Mouse (Mus musculus) heart, adult 2 months (tissue): Measurements from ENCODE around the gene Sncb. TPM values are rescaled to one million over a fixed set of nuclear protein-coding genes. Genes with fewer than 3 reads are reported as not detected.

Experiments
- DNase-seq, 2 experiments: peaks; one replicate each; pipeline ENCODE4 v3.0.0; 2021
- H3K27ac ChIP-seq: fragments of 200-600 bp; 2 replicates; pipeline ENCODE4 v1.8.1; 2022
- H3K27me3 ChIP-seq: fragments of 200-500 bp; 2 replicates; pipeline ENCODE4 v1.6.1; 2012; ENCODE audit warnings: mild to moderate bottlenecking, low read length, inconsistent platforms, mixed read lengths; ENCODE audit not compliant: control insufficient read depth, insufficient read depth
- H3K36me3 ChIP-seq: fragments of 200-500 bp; 2 replicates; pipeline ENCODE4 v1.6.1; 2012; ENCODE audit warnings: low read length, inconsistent platforms; ENCODE audit not compliant: control insufficient read depth, insufficient read depth
- H3K4me1 ChIP-seq: fragments of 200-500 bp; 2 replicates; pipeline ENCODE4 v1.6.1; 2011; ENCODE audit warnings: low read length; ENCODE audit not compliant: control insufficient read depth, insufficient read depth
- H3K4me3 ChIP-seq: fragments of 200-600 bp; 2 replicates; pipeline ENCODE4 v1.8.1; 2022
- H3K79me2 ChIP-seq: fragments of 200-500 bp; replicated peaks from 2 replicates; pipeline ENCODE4 v1.6.1; 2012; ENCODE audit warnings: mild to moderate bottlenecking, inconsistent platforms, low read length, moderate library complexity, mixed read lengths; ENCODE audit not compliant: control insufficient read depth, insufficient read depth
- H3K9ac ChIP-seq: fragments of 200-500 bp; 2 replicates; pipeline ENCODE4 v1.6.1; 2012; ENCODE audit warnings: low read depth, mild to moderate bottlenecking, control low read depth, inconsistent platforms, low read length, mixed read lengths
- CTCF ChIP-seq: fragments of 200-600 bp; IDR thresholded peaks from 2 replicates; pipeline ENCODE4 v1.8.1; 2022; ENCODE audit warnings: antibody characterized with exemption, mild to moderate bottlenecking, moderate library complexity
- EP300 ChIP-seq: fragments of 200-500 bp; IDR thresholded peaks from 2 replicates; pipeline ENCODE4 v1.6.1; 2011; ENCODE audit warnings: low read depth, low read length, control low read depth; ENCODE audit not compliant: insufficient read depth
- POLR2A ChIP-seq: fragments of 200-500 bp; IDR thresholded peaks from 2 replicates; pipeline ENCODE4 v1.6.1; 2011; ENCODE audit warnings: mild to moderate bottlenecking, low read depth, low read length, control low read depth; ENCODE audit not compliant: insufficient read depth
- WGBS: fragments of 180-500 bp; shearing (Covaris S2); methylation state at CpG from one replicate; pipeline ENCODE4 v1.1.7; 2018; 5-methylcytosine and 5-hydroxymethylcytosine counted together
- intact Hi-C: fragments of 180-260 bp; cut with DNase I; formaldehyde crosslinking; loops from one replicate; pipeline ENCODE4 v1.15.1; 2025
- polyA plus RNA-seq: library from polyadenylated mRNA; depleted of rRNA; stranded (reverse); fragments of >200 nt; gene quantifications from 2 replicates; pipeline ENCODE4 v1.2.3, GENCODE M21; 2012
- total RNA-seq, 2 experiments: library from RNA; stranded (reverse); gene quantifications; 2 replicates each; pipeline ENCODE4 v1.2.3; 2021

Sncb gene
- total and polyA plus RNA-seq, 3 experiments: 0.31 TPM; not detected in 2

DNA sequence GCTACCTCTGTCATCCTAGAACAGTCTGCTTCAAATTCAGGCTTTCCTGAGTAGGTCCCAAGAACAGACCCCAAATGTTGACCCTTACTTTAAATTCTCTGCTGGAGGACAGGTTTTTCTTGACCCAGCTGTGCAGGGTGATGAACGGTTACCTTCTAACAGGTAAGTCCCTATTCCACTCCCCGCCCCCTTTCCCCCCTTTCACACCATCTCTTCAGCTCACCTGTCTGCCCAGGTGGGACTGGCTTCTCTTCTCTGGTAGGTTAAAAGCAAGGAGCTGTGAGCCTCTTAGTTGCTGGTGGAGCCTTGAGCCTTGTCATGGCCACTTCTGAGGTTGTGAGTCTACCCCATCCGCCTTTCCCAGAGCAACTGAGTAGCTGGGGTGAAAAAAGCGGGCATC lies 17.3 kb upstream of the Sncb start, which contains the start of gene Eif4e1b:
Gene Eif4e1b, plus strand, starts transcription at position 301 of the 400 bp plus-strand sequence.
- H3K4me3 ChIP-seq: no peak within 1 kb of the TSS
- 77% methylated on average over 4 of the region's 4 CpGs for WGBS
- no peaks in the 10 kb centered on the region for H3K79me2 ChIP-seq
- no peak for TF ChIP-seq POLR2A
- TF ChIP-seq CTCF: no peak
- H3K36me3 ChIP-seq: no peaks in the 10 kb centered on the region
- no peak within 1 kb of the TSS for H3K9ac ChIP-seq
- no peak within 1 kb of the TSS for H3K27ac ChIP-seq
- DNase-seq: no peak
- H3K4me1 ChIP-seq: no peaks in the 10 kb centered on the region
- no peaks in the 10 kb centered on the region for H3K27me3 ChIP-seq
- intact Hi-C loops: no loop called here

DNA sequence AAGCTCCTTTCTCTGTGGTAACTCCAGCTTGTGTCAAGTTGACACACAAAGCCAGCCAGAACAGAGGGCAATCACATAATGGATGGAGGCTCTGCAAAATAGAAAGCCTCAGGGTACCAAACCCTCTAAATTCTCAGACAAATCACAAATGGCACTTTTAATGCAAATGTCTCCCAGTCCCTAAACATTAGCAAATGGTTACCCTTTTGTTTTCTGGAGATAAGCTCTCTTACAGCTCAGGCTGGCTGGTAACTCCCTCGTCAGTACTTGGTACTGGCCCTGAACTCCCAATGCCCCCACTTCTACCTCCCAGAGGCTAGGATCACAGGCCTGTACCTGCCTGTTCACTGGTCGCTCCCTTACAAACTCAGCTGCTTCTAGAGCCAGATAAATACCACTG lies 16.8 kb upstream of the Sncb start:
- no peaks in the 10 kb centered on the region for H3K4me1 ChIP-seq
- H3K27ac ChIP-seq: no peak overlapping the region
- TF ChIP-seq CTCF (no peak), EP300 (no peak), POLR2A (no peak)
- no peaks in the 10 kb centered on the region for H3K27me3 ChIP-seq
- H3K79me2 ChIP-seq: no peaks in the 10 kb centered on the region
- intact Hi-C loops: no loop called here
- H3K9ac ChIP-seq: no peak overlapping the region
- WGBS: 42% methylated on average over 2 of the region's 2 CpGs
- H3K36me3 ChIP-seq: no peaks in the 10 kb centered on the region
- no peak for DNase-seq
- H3K4me3 ChIP-seq: no peak overlapping the region

DNA sequence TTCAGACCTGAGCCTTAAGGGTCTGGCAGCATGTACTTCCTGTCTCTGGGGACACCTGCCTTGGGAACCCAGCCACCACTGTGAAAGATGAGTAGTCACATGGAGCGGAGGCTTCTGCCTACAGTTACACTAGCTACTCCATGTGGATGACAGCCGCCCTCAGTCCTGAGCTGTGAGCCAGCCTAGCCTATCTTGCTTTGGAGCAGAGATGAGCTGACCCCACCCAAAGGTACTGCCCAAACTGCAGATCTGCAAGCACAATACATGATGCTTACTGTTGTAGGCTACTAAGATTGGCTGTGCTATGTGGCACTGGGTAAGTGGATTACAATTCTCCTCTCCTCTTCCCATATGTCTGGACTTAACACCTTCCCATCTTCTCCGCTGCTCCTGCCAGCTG lies 14.7 kb upstream of the Sncb start:
- TF ChIP-seq POLR2A (no peak), EP300 (no peak), CTCF (no peak)
- 86% methylated on average over 3 of the region's 3 CpGs for WGBS
- Histone ChIP-seq H3K79me2 (no peaks in the 10 kb centered on the region), H3K27ac (no peak overlapping the region), H3K9ac (no peak overlapping the region), H3K27me3 (no peaks in the 10 kb centered on the region), H3K36me3 (no peaks in the 10 kb centered on the region), H3K4me3 (no peak overlapping the region), H3K4me1 (no peaks in the 10 kb centered on the region)
- intact Hi-C loops: no loop called here
- DNase-seq: no peak

DNA sequence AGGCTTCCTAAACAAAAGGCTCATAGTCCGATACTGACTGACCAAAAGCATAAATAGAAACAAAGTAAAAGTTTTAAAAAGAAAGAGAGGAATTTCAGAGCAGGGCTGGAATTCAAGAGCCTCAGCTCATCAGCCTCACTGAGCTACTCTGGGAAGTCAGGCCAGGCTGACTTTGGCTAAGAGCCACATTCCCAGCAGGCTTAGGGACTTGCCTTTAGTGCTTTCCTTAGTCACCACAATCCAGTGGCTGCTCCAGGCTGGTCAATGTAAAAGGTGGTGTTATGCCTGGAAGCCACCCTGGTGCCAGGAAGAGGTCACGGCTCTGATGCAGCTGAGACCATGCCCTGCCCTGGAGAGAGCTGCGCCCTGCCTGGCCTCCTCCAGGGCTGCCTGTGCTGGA lies 14.2 kb upstream of the Sncb start:
- H3K4me1 ChIP-seq: no peaks in the 10 kb centered on the region
- peak in 1 of 2 experiments; percentile 23 for DNase-seq
- intact Hi-C loops: no loop called here
- H3K9ac ChIP-seq: no peak overlapping the region
- no peak for TF ChIP-seq EP300
- no peak for TF ChIP-seq CTCF
- no peak for TF ChIP-seq POLR2A
- no peak overlapping the region for H3K27ac ChIP-seq
- H3K36me3 ChIP-seq: no peaks in the 10 kb centered on the region
- 55% methylated on average over 3 of the region's 3 CpGs for WGBS
- H3K27me3 ChIP-seq: no peaks in the 10 kb centered on the region
- H3K4me3 ChIP-seq: no peak overlapping the region
- H3K79me2 ChIP-seq: no peaks in the 10 kb centered on the region

- 81% methylated on average over 4 of the region's 4 CpGs for WGBS
These were observed 617 bp upstream of the Sncb start for GRCm38 (mm10) chr13:54767012-54767411.

DNA sequence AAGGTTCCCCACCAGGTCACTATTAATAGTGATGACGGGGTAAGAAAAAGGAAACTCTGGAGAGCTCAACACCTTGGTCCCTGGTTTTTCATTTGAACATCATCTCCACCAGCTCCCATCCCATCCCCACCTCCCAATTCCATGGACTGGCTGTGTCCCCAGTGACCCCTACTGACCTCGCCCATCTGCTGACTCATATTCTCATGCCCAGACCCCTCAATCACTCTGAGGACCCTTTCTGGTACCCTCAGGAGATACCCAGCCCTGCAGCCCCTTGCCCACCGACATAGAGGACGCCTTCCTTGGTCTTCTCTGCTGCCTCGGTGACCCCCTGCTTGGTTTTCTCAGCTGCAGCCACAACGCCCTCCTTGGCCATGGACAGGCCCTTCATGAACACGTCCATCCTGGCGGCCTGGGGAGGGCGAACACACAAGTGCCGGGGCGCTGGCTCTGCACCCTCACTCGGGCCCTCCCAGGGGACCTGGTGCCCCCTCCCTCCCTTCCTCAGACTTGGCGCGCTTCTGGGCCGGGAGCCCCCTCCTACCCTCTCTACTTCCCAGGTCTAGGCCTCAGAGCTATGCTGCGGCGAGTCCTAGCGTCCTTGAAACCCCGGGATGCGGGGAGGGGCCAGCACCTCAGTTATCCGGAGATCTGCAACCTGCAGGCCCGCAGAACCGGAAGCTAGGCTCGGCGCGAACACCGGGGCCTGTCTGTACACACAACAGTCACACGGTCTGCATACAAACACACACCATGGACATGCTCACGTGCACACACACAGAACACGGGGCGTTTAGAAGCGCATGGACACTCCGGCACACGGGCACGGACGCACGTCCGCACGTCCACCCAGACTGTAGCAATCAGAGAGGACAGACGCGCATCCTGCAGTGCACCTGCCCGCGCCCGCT lies 859 bp downstream of the Sncb start:
- 5% methylated on average over 44 of the region's 44 CpGs for WGBS
- Histone ChIP-seq H3K27me3 (peaks cover 9% of the 10 kb centered on the region; the same call in 1 of the 2 replicates), H3K27ac (no peak overlapping the region), H3K79me2 (no peaks in the 10 kb centered on the region), H3K36me3 (no peaks in the 10 kb centered on the region), H3K4me3 (no peak overlapping the region), H3K9ac (no peak overlapping the region), H3K4me1 (no peaks in the 10 kb centered on the region)
- no peak for DNase-seq
- TF ChIP-seq EP300 (no peak), POLR2A (no peak), CTCF (no peak)
- intact Hi-C loops: no loop called here

More at GRCm38 (mm10) chr13:54767012-54767411, 617 bp upstream of the Sncb start:
- H3K79me2 ChIP-seq: no peaks in the 10 kb centered on the region
- DNase-seq: no peak
- H3K27me3 ChIP-seq: peaks cover 9% of the 10 kb centered on the region; the same call in 1 of the 2 replicates
- TF ChIP-seq CTCF (no peak), EP300 (no peak), POLR2A (no peak)
- no peak overlapping the region for H3K9ac ChIP-seq
- H3K36me3 ChIP-seq: no peaks in the 10 kb centered on the region
- H3K4me3 ChIP-seq: no peak overlapping the region
- H3K4me1 ChIP-seq: no peaks in the 10 kb centered on the region
- no peak overlapping the region for H3K27ac ChIP-seq
- intact Hi-C loops: no loop called here
